Mouse (Mus musculus): Measurements from ENCODE around the gene Arhgef18. TPM values are rescaled to one million over a fixed set of nuclear protein-coding genes. Genes with fewer than 3 reads are reported as not detected.

The Arhgef18 gene
- total and polyA plus RNA-seq, 2 experiments from 2014 or later = 3.4 to 12.6 TPM

GRCm38 (mm10) chr8:3358060-3358459 is 34.7 kb upstream of the Arhgef18 start:
- no peak overlapping the region for H3K27ac ChIP-seq (ENCODE audit: low read depth)
- H3K4me3 ChIP-seq (ENCODE audit: low read depth, low read length) = no peak overlapping the region
- no peaks in the 10 kb centered on the region for H3K9me3 ChIP-seq (replicated peaks; ENCODE audit: control insufficient read depth, low read length)
- peak; percentile 14 for DNase-seq (ENCODE audit: low spot score)
- peak; percentile 73 for TF ChIP-seq CTCF (IDR thresholded peaks at IDR 0.05; ENCODE audit: low read depth)
- TF ChIP-seq EP300 (IDR thresholded peaks at IDR 0.05; ENCODE audit: low read depth) = no peak
- H3K4me1 ChIP-seq (ENCODE audit: control insufficient read depth, insufficient read depth) = no peaks in the 10 kb centered on the region
- H3K27me3 ChIP-seq (ENCODE audit: control insufficient read depth, insufficient read depth, low read length) = no peaks in the 10 kb centered on the region
- ATAC-seq (ENCODE audit: insufficient read depth, low read depth) = no peak
- H3K4me2 ChIP-seq (ENCODE audit: low read depth, low read length) = no peak overlapping the region
- WGBS = 9% methylated on average over 4 of the region's 4 CpGs
- H3K36me3 ChIP-seq (replicated peaks; ENCODE audit: control insufficient read depth, insufficient read depth, low read length) = no peaks in the 10 kb centered on the region
- no peak overlapping the region for H3K9ac ChIP-seq (replicated peaks; ENCODE audit: low read depth, low read length)

GRCm38 (mm10) chr8:3367086-3367485 is 25.7 kb upstream of the Arhgef18 start:
- H3K4me1 ChIP-seq (ENCODE audit: control insufficient read depth, insufficient read depth) = no peaks in the 10 kb centered on the region
- no peaks in the 10 kb centered on the region for H3K27me3 ChIP-seq (ENCODE audit: control insufficient read depth, insufficient read depth, low read length)
- TF ChIP-seq CTCF (IDR thresholded peaks at IDR 0.05; ENCODE audit: low read depth) = no peak
- TF ChIP-seq EP300 (IDR thresholded peaks at IDR 0.05; ENCODE audit: low read depth) = no peak
- no peak overlapping the region for H3K4me2 ChIP-seq (ENCODE audit: low read depth, low read length)
- 77% methylated on average over 5 of the region's 5 CpGs for whole genome bisulfite sequencing
- H3K36me3 ChIP-seq (replicated peaks; ENCODE audit: control insufficient read depth, insufficient read depth, low read length) = no peaks in the 10 kb centered on the region
- H3K9ac ChIP-seq (replicated peaks; ENCODE audit: low read depth, low read length) = no peak overlapping the region
- ATAC-seq (ENCODE audit: insufficient read depth, low read depth) = no peak
- no peak overlapping the region for H3K4me3 ChIP-seq (ENCODE audit: low read depth, low read length)
- no peak for DNase-seq (ENCODE audit: low spot score)
- H3K9me3 ChIP-seq (replicated peaks; ENCODE audit: control insufficient read depth, low read length) = no peaks in the 10 kb centered on the region
- no peak overlapping the region for H3K27ac ChIP-seq (ENCODE audit: low read depth)

GRCm38 (mm10) chr8:3368091-3368490 is 24.7 kb upstream of the Arhgef18 start:
- ATAC-seq (ENCODE audit: insufficient read depth, low read depth) (no peak), DNase-seq (ENCODE audit: low spot score) (no peak)
- 61% methylated on average over 1 of the region's 1 CpGs for WGBS
- no peak overlapping the region for H3K4me3 ChIP-seq (ENCODE audit: low read depth, low read length)
- H3K9ac ChIP-seq (replicated peaks; ENCODE audit: low read depth, low read length) = no peak overlapping the region
- H3K4me2 ChIP-seq (ENCODE audit: low read depth, low read length) = no peak overlapping the region
- H3K27ac ChIP-seq (ENCODE audit: low read depth) = no peak overlapping the region
- H3K4me1 ChIP-seq (ENCODE audit: control insufficient read depth, insufficient read depth) = no peaks in the 10 kb centered on the region
- no peaks in the 10 kb centered on the region for H3K36me3 ChIP-seq (replicated peaks; ENCODE audit: control insufficient read depth, insufficient read depth, low read length)
- no peaks in the 10 kb centered on the region for H3K9me3 ChIP-seq (replicated peaks; ENCODE audit: control insufficient read depth, low read length)
- TF ChIP-seq EP300 (IDR thresholded peaks at IDR 0.05; ENCODE audit: low read depth) = no peak
- no peak for TF ChIP-seq CTCF (IDR thresholded peaks at IDR 0.05; ENCODE audit: low read depth)
- no peaks in the 10 kb centered on the region for H3K27me3 ChIP-seq (ENCODE audit: control insufficient read depth, insufficient read depth, low read length)

- Histone ChIP-seq H3K27me3 (ENCODE audit: control insufficient read depth, insufficient read depth, low read length) (no peaks in the 10 kb centered on the region), H3K9ac (replicated peaks; ENCODE audit: low read depth, low read length) (no peak overlapping the region), H3K4me3 (ENCODE audit: low read depth, low read length) (no peak overlapping the region), H3K9me3 (replicated peaks; ENCODE audit: control insufficient read depth, low read length) (no peaks in the 10 kb centered on the region), H3K36me3 (replicated peaks; ENCODE audit: control insufficient read depth, insufficient read depth, low read length) (no peaks in the 10 kb centered on the region), H3K27ac (ENCODE audit: low read depth) (no peak overlapping the region), H3K4me2 (ENCODE audit: low read depth, low read length) (no peak overlapping the region), H3K4me1 (ENCODE audit: control insufficient read depth, insufficient read depth) (no peaks in the 10 kb centered on the region)
- no peak for TF ChIP-seq CTCF (IDR thresholded peaks at IDR 0.05; ENCODE audit: low read depth)
- TF ChIP-seq EP300 (IDR thresholded peaks at IDR 0.05; ENCODE audit: low read depth) = no peak
- DNase-seq (ENCODE audit: low spot score) (no peak), ATAC-seq (ENCODE audit: insufficient read depth, low read depth) (no peak)
These were observed 17.1 kb upstream of the Arhgef18 start for GRCm38 (mm10) chr8:3375748-3376147.

- Histone ChIP-seq H3K27ac (ENCODE audit: low read depth) (no peak overlapping the region), H3K9me3 (replicated peaks; ENCODE audit: control insufficient read depth, low read length) (no peaks in the 10 kb centered on the region), H3K4me3 (ENCODE audit: low read depth, low read length) (no peak overlapping the region), H3K9ac (replicated peaks; ENCODE audit: low read depth, low read length) (no peak overlapping the region), H3K4me1 (ENCODE audit: control insufficient read depth, insufficient read depth) (no peaks in the 10 kb centered on the region), H3K36me3 (replicated peaks; ENCODE audit: control insufficient read depth, insufficient read depth, low read length) (no peaks in the 10 kb centered on the region), H3K4me2 (ENCODE audit: low read depth, low read length) (no peak overlapping the region), H3K27me3 (ENCODE audit: control insufficient read depth, insufficient read depth, low read length) (no peaks in the 10 kb centered on the region)
- no peak for ATAC-seq (ENCODE audit: insufficient read depth, low read depth)
- TF ChIP-seq EP300 (IDR thresholded peaks at IDR 0.05; ENCODE audit: low read depth) (no peak), CTCF (IDR thresholded peaks at IDR 0.05; ENCODE audit: low read depth) (no peak)
- 40% methylated on average over 11 of the region's 11 CpGs for WGBS
- DNase-seq (ENCODE audit: low spot score) = no peak
These were observed 16.0 kb upstream of the Arhgef18 start for GRCm38 (mm10) chr8:3376641-3377274.

- peak; percentile 40; the same call in 1 of the 2 replicates for ATAC-seq (ENCODE audit: insufficient read depth, low read depth)
- TF ChIP-seq CTCF (IDR thresholded peaks at IDR 0.05; ENCODE audit: low read depth) (peak; percentile 76), EP300 (IDR thresholded peaks at IDR 0.05; ENCODE audit: low read depth) (no peak)
- Histone ChIP-seq H3K4me2 (ENCODE audit: low read depth, low read length) (no peak overlapping the region), H3K4me1 (ENCODE audit: control insufficient read depth, insufficient read depth) (no peaks in the 10 kb centered on the region), H3K9ac (replicated peaks; ENCODE audit: low read depth, low read length) (no peak overlapping the region), H3K27me3 (ENCODE audit: control insufficient read depth, insufficient read depth, low read length) (no peaks in the 10 kb centered on the region), H3K36me3 (replicated peaks; ENCODE audit: control insufficient read depth, insufficient read depth, low read length) (no peaks in the 10 kb centered on the region), H3K4me3 (ENCODE audit: low read depth, low read length) (no peak overlapping the region), H3K27ac (ENCODE audit: low read depth) (no peak overlapping the region), H3K9me3 (replicated peaks; ENCODE audit: control insufficient read depth, low read length) (no peaks in the 10 kb centered on the region)
- peak; percentile 34 for DNase-seq (ENCODE audit: low spot score)
- whole genome bisulfite sequencing = 29% methylated on average over 6 of the region's 6 CpGs
These were observed 5.5 kb upstream of the Arhgef18 start for GRCm38 (mm10) chr8:3387286-3387685.

Data from heart, postnatal 0 days (tissue).